Mouse (Mus musculus) kidney, adult 8-10 months (tissue): ENCODE measurements at regions not wholly inside any gene's neighbourhood (a gene's known extent, or its start where the extent isn't known, plus 50 kb on each side); places are given as distances from the start of the nearest gene placed in this dataset.

Experiments
- DNase-seq, 2 experiments: peaks; one replicate each; pipeline ENCODE4 v3.0.0; 2022

DNA sequence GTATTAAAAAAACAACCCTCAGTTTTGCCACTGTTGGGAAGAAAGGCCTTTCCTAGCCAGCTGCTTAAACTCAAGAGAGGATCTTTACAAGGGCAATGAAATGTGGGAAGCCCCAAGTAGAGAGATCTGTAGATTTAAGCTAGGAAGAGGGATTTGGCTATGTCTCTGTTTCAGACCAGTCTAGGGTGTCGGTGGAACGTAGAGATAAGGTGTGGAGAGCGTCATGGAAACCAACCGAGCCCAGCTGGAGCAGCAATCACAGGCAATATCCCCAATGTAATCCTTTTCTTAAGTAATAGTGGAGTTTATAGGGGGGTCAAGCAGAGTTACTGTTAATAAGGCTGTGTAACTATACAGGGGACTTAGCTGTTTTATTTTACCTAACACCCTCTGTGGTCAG, 204.6 kb upstream of the Mme start:
- no peak for DNase-seq

- no peak for DNase-seq
Measured at GRCm38 (mm10) chr3:63070786-63071185, 170.6 kb upstream of the Mme start.

- no peak for DNase-seq
Measured at GRCm38 (mm10) chr3:63073051-63073450, 168.3 kb upstream of the Mme start.

GRCm38 (mm10) chr3:63078181-63078580, 163.2 kb upstream of the Mme start:
- DNase-seq: no peak

- DNase-seq: no peak
Measured at GRCm38 (mm10) chr3:63082161-63082560, 159.2 kb upstream of the Mme start.

DNA sequence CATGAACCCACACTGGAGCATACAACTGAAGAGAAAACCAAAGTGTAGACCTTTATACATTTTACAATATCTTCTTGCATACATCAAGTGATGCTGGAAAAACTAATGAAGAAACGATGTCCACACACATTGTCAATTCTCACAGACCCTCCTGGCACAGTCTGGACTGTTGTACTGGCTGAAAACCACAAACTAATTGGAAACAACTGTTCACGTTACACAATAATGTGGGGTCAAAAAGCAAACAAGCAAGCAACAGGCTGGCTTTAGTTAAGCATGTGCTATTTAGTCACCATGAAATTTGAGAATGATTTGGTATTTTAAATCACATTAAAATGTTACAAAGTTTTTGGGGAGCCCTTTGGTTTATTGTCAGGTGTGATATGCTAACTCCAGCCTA, 155.9 kb upstream of the Mme start:
- no peak for DNase-seq

DNA sequence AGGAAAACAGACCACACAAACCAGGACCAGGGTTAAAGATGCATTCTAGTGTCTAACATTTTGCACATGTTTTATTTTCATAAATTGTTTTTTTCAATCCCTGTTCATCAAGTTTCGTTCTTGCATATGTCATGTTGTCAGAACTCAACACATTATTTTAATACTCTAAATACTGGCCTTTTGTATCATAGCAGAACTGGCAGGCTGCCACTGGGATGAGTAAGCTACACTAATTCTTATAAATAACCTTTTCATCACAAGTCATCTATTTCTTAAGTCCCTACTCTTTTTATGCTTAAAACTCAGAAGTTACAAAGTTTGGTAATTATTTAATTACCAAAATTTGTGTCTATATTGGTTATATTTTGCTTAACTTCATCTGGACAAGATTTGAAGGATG, 148.4 kb upstream of the Mme start:
- DNase-seq: no peak

DNA sequence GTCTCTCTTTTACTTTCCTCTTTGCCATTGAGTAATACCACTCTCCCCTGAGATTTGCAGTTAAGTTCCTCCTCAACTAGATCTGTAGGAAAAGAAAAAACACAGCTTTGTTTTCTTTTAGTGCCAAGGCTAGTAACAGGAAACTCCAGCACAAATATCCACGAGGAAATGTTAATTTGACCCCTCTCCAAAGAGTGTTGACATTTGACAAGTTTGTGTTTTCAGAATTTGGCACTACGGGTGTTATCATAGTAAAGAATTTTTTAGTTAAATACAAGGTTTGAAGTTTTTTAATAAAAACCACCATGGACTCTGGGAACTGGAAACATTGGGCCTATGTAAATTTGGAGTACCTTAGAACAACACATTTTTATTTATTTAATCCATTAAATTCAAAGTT, 126.1 kb upstream of the Mme start:
- DNase-seq: no peak

- DNase-seq: no peak
Measured at GRCm38 (mm10) chr3:63131883-63132282, 109.5 kb upstream of the Mme start.

DNA sequence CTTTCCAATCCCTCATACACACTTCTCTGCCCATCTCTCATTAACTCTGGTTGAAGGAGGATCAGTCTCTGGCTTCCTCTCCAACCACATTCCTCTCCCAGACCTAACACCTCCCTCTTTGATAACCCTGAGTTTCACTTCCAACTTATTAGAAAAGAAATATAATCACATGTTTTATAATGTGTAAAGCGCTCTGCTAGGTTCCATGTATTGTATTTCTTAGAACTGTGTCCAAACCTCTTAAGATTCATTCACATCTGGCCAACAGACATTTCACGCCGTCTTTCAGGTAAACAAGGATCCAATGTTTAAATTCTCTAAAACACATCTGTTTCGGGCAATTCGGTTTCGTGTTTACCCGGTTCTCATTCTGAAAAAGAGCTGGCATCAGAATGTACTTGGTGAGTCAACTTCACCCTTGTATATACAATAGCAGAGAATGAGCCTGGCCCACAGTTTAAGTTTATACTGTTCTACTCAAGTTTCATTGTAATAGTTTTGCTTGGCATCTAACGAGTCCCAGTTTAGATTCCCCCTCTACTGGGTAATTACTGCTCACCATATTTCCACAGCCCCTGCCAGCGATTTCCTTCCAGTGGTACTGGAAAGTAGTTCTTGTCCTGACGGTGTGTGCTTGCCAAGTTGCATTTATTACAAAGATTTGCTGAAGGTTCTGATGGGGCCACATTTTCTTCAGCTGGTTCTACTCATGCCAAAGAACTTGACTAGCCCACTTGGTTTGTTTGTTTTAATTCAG, 103.8 kb upstream of the Mme start:
- no peak for DNase-seq

DNA sequence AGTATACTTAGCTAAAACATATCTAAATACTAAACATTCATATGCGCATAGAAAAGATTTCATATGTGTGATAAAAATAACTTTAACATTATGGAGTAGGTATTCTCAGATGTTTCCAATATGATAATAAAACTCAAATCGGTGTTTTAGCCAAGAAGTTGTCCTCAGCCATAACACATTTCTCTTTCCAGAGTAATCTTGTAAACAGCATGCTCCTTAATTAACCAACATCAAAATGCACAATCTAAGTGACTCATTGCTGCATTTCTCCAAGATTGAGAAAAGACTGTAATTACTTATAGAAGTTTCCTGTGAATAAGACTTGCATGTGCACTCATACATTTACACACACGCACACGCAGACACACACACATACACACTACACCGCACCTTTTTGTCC, 95.1 kb upstream of the Mme start:
- no peak for DNase-seq

GRCm38 (mm10) chr3:63182411-63183166, 58.7 kb upstream of the Mme start:
- peak in 1 of 2 experiments; percentile 4 for DNase-seq

GRCm38 (mm10) chr3:63187836-63188440, 53.4 kb upstream of the Mme start:
- no peak for DNase-seq
